Mouse (Mus musculus): Measurements from ENCODE around the gene Piwil4.

- TF ChIP-seq CTCF (IDR thresholded peaks at IDR 0.05; ENCODE audit: low read depth) (no peak), EP300 (IDR thresholded peaks at IDR 0.05; ENCODE audit: low read depth) (no peak)
Measured at GRCm38 (mm10) chr9:14753947-14754346, 13.4 kb upstream of the Piwil4 start.
